Mouse (Mus musculus): Measurements from ENCODE around the gene Inpp4b. TPM values are rescaled to one million over a fixed set of nuclear protein-coding genes. Genes with fewer than 3 reads are reported as not detected.

Gene Inpp4b
- polyA plus RNA-seq, 1 experiment from 2014 or later: 14.1 TPM

DNA sequence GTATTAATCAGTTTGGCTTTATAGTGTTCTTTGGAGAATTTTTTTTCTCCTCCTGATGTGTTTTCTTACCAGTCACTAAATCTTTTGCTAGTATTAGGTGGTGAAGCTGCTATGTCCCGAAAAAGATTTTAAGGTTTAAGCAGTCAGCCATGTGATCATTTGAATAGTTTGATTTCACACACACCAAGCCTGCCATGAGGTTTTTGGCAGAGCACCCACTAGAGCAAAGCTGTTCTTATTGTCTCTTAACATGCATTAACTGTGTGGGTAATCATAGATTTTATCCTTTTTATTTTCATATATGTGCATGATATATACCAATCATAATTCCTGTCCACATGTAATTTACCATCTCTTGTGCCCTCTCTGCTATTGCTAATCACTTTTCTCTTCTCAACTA lies 240.6 kb downstream of the Inpp4b start:
- no peak for ATAC-seq (ENCODE audit: insufficient number of reproducible peaks, insufficient read depth, low FRiP score, low TSS enrichment, low read depth)
- Histone ChIP-seq H3K4me2 (no peak overlapping the region), H3K9me3 (no peaks in the 10 kb centered on the region)

DNA sequence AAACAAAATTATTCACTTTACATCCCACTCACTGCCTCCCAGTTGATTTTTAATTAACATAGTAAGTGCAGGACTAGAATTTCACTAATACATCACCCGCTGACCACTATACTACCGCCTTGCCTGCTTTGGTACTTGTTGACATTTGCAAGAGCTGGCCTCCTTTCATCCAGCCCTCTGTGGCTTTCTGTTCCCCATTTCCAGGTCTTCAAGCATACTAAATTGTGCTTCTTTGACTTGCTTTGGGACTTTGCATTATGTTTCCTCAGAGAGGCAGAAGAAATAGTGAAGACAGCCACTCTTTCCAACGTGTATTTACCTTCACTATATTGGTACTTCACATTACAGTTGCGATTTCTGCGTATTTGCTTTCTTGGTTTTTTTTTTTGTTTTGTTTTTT lies 244.4 kb downstream of the Inpp4b start:
- no peak for ATAC-seq (ENCODE audit: insufficient number of reproducible peaks, insufficient read depth, low FRiP score, low TSS enrichment, low read depth)
- H3K9me3 ChIP-seq: no peaks in the 10 kb centered on the region
- no peak overlapping the region for H3K27ac ChIP-seq
- WGBS: 87% methylated on average over 5 of the region's 5 CpGs
- H3K4me3 ChIP-seq: no peak overlapping the region
- H3K4me2 ChIP-seq: no peak overlapping the region
- no peaks in the 10 kb centered on the region for H3K36me3 ChIP-seq
- H3K9ac ChIP-seq: no peak overlapping the region
- H3K4me1 ChIP-seq: no peaks in the 10 kb centered on the region
- no peaks in the 10 kb centered on the region for H3K27me3 ChIP-seq

More for the DNA sequence above, 240.6 kb downstream of the Inpp4b start:
- 73% methylated on average over 1 of the region's 1 CpGs for whole genome bisulfite sequencing
- H3K9ac ChIP-seq: no peak overlapping the region
- H3K27ac ChIP-seq: no peak overlapping the region
- 0 out of 2 replicates have a peak, but pooled peaks cover 2% of the 10 kb centered on the region for H3K4me1 ChIP-seq
- H3K4me3 ChIP-seq: no peak overlapping the region
- H3K27me3 ChIP-seq: no peaks in the 10 kb centered on the region
- no peaks in the 10 kb centered on the region for H3K36me3 ChIP-seq

DNA sequence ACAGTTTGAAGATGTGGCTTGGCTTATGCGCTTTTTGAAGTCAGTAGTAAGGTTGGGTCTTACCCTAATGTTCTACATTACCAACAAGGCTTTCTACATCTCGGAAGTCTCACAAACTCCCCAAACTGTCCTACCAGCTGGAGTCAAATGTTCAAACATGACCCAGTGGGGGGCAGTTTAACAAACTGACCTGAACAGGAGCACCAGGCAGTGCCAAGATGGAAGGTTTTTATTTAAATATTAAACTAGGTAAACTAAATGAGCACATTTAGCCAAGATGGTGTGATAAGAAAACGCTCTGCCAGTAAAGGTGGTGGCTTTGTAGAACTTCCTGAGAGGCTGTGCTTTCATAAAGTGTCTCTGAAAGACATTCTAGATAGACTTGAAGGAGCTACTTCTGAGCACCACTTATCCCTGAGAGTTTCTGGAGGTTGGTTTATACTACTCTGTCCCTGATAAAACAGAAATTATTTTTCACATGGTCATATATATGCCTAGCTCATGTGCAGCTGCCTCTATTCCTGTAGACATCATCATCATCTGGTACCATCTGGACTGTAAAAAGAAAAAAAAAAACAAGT lies 251.9 kb downstream of the Inpp4b start:
- H3K4me3 ChIP-seq: no peak overlapping the region
- no peaks in the 10 kb centered on the region for H3K27me3 ChIP-seq
- H3K4me2 ChIP-seq: no peak overlapping the region
- ATAC-seq (ENCODE audit: insufficient number of reproducible peaks, insufficient read depth, low FRiP score, low TSS enrichment, low read depth): no peak
- H3K4me1 ChIP-seq: no peaks in the 10 kb centered on the region
- no peaks in the 10 kb centered on the region for H3K36me3 ChIP-seq
- H3K27ac ChIP-seq: no peak overlapping the region
- no peaks in the 10 kb centered on the region for H3K9me3 ChIP-seq
- 89% methylated on average over 3 of the region's 3 CpGs for WGBS
- no peak overlapping the region for H3K9ac ChIP-seq

DNA sequence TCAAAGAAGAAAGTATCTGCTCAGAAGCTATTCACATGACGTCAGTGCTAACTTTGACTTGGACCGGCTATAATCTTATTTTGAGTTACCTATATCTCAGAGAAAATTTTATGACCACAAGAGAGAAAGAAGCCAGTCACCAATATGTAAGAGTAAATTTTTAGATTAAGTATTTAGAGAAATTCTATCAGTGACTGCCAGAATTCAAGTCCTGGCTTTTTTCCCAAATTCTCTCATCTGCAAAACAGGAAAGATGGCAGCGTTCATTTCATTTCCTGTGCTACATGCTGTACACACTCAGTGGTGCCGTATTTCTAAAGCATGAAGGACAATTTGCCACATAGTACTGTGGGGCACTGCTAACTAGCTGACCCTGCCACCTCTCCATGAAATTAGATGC lies 256.9 kb downstream of the Inpp4b start:
- H3K9ac ChIP-seq: no peak overlapping the region
- no peaks in the 10 kb centered on the region for H3K27me3 ChIP-seq
- H3K4me2 ChIP-seq: no peak overlapping the region
- H3K4me1 ChIP-seq: no peaks in the 10 kb centered on the region
- H3K27ac ChIP-seq: no peak overlapping the region
- H3K36me3 ChIP-seq: no peaks in the 10 kb centered on the region
- WGBS: 62% methylated on average over 4 of the region's 4 CpGs
- no peaks in the 10 kb centered on the region for H3K9me3 ChIP-seq
- ATAC-seq (ENCODE audit: insufficient number of reproducible peaks, insufficient read depth, low FRiP score, low TSS enrichment, low read depth): no peak
- no peak overlapping the region for H3K4me3 ChIP-seq

DNA sequence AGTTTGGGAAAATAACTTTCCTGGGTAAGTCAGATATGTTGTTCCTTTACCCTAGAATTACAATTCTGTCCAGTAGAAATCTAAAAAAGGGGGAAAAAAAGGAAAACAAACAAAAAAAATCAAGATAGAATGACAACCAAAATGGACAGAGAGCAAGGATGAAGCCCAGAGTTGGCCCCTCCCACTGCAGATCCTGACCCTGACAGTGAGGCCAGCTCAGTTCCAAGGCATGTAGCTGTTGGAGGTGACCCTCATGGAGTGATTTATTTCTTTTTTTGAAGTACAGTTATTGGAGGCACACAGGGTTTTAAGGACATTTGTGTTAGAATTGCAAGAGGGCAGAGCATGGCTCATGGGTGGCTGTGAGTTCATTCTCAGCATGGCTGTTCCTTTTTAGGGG lies 258.8 kb downstream of the Inpp4b start:
- ATAC-seq (ENCODE audit: insufficient number of reproducible peaks, insufficient read depth, low FRiP score, low TSS enrichment, low read depth): no peak
- Histone ChIP-seq H3K27me3 (no peaks in the 10 kb centered on the region), H3K9ac (no peak overlapping the region), H3K9me3 (no peaks in the 10 kb centered on the region), H3K4me2 (no peak overlapping the region), H3K4me3 (no peak overlapping the region), H3K4me1 (no peaks in the 10 kb centered on the region), H3K36me3 (no peaks in the 10 kb centered on the region), H3K27ac (no peak overlapping the region)

DNA sequence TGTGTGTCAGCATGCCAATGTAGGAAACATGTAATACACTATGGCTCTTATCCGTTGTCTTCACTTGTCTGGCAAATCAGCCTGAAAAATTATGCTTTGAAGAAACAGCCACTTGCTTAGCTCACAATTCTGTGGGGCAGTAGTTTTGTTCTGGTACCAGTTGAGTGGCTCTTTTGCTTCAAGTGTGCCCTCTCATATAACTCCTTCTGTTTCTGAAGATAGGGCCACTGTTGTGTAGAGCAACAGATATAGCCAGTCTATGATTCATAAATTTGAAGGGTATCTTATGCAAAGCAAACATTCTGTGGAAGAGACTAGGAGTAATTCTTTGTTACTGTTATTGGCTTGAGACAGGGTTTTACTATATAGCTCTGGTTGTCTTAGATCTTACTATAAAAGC lies 265.7 kb downstream of the Inpp4b start:
- Histone ChIP-seq H3K9me3 (no peaks in the 10 kb centered on the region), H3K27ac (no peak overlapping the region), H3K4me2 (no peak overlapping the region), H3K9ac (no peak overlapping the region), H3K4me1 (no peaks in the 10 kb centered on the region), H3K36me3 (no peaks in the 10 kb centered on the region), H3K4me3 (no peak overlapping the region), H3K27me3 (no peaks in the 10 kb centered on the region)
- ATAC-seq (ENCODE audit: insufficient number of reproducible peaks, insufficient read depth, low FRiP score, low TSS enrichment, low read depth): no peak
- 94% methylated on average over 1 of the region's 1 CpGs for WGBS

DNA sequence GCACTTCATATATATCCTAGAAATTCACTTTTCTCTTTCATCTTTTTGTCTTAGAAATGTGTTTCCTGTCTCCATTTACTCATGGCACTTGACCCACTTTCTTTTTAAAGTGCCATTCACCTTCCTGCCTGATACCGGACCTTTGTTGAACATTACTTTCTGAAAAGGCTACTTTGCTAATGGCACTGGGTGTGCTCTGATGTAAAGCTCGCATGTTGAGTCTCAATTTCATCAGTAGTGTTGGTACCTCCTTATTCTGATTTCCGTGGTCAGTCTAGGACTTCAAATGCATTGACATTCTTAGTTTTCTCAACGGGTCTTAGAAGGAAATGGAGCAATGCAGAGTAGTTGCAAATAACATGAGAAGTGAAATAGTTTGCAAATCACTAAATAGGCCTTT lies 266.7 kb downstream of the Inpp4b start:
- H3K36me3 ChIP-seq: no peaks in the 10 kb centered on the region
- 79% methylated on average over 4 of the region's 4 CpGs for WGBS

DNA sequence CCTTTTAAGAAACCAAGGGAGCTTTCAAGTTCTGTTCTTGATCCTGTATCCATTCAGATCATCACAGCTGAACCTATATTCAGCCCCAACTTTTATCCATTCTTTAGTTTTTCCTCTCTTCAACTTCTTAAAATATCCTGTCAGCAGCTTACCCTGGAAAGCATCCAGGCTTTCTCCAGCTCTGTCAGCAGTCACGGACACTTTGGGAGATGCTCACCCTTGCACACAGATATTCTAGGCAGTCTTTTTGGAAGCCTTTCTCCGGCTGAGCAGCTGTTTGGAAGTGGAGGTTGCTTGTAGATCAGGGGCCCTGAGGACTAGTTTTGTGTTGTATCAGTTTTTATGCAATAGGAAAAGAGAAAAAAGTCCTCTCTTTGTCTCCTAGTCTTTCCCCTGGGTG lies 270.3 kb downstream of the Inpp4b start:
- ATAC-seq (ENCODE audit: insufficient number of reproducible peaks, insufficient read depth, low FRiP score, low TSS enrichment, low read depth): no peak
- no peak overlapping the region for H3K27ac ChIP-seq
- 66% methylated on average over 2 of the region's 2 CpGs for WGBS
- no peak overlapping the region for H3K4me3 ChIP-seq
- no peaks in the 10 kb centered on the region for H3K36me3 ChIP-seq
- no peaks in the 10 kb centered on the region for H3K9me3 ChIP-seq
- no peaks in the 10 kb centered on the region for H3K4me1 ChIP-seq
- no peaks in the 10 kb centered on the region for H3K27me3 ChIP-seq
- H3K9ac ChIP-seq: no peak overlapping the region
- no peak overlapping the region for H3K4me2 ChIP-seq

More for the DNA sequence above, 266.7 kb downstream of the Inpp4b start:
- H3K27me3 ChIP-seq: no peaks in the 10 kb centered on the region
- no peaks in the 10 kb centered on the region for H3K4me1 ChIP-seq
- H3K9ac ChIP-seq: no peak overlapping the region
- H3K4me2 ChIP-seq: no peak overlapping the region
- no peak overlapping the region for H3K27ac ChIP-seq
- ATAC-seq (ENCODE audit: insufficient number of reproducible peaks, insufficient read depth, low FRiP score, low TSS enrichment, low read depth): no peak
- H3K9me3 ChIP-seq: no peaks in the 10 kb centered on the region
- H3K4me3 ChIP-seq: no peak overlapping the region

DNA sequence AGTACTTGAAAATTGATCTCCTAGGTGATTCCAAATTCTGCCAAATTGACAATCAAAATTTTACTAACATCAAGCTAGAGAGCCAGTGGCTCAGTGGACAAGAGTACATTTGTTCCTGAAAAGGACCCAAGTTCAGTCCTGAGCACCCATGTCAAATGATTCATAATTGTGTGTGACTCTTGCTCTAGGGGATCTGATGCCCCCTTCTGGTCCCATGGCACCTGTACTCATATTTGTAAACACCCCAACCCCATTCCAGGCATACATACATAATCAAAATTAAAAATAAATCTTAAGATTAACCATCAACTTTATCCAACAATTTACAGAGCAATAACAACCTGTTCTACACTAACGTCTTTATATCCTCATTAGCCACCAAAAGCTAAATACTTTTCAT lies 271.8 kb downstream of the Inpp4b start:
- ATAC-seq (ENCODE audit: insufficient number of reproducible peaks, insufficient read depth, low FRiP score, low TSS enrichment, low read depth): no peak
- H3K4me2 ChIP-seq: no peak overlapping the region
- H3K9me3 ChIP-seq: no peaks in the 10 kb centered on the region
- no peak overlapping the region for H3K27ac ChIP-seq
- WGBS: 89% methylated on average over 1 of the region's 1 CpGs
- H3K27me3 ChIP-seq: no peaks in the 10 kb centered on the region
- no peak overlapping the region for H3K4me3 ChIP-seq
- no peaks in the 10 kb centered on the region for H3K36me3 ChIP-seq
- no peaks in the 10 kb centered on the region for H3K4me1 ChIP-seq
- H3K9ac ChIP-seq: no peak overlapping the region

DNA sequence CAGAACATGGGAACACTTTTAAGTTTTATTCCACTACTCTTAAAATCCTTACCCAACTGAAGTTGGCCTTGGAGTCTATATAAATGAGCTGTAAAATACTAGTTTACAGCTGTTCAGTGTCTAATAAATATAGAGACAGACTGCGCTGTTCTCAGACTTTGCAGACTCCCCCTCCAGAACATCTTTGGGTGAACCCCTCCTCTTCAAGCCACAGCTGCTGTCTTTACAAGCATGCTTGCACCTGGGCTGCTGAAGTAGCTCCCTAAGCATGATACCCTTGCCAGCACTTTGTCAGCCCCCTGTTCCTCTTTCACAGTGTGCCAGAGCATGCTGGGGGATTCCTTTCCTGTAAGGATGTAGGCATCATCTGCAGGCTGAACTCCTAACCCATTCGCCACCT lies 272.2 kb downstream of the Inpp4b start:
- H3K4me2 ChIP-seq: no peak overlapping the region
- H3K9ac ChIP-seq: no peak overlapping the region
- no peaks in the 10 kb centered on the region for H3K27me3 ChIP-seq
- H3K27ac ChIP-seq: no peak overlapping the region
- H3K4me3 ChIP-seq: no peak overlapping the region
- ATAC-seq (ENCODE audit: insufficient number of reproducible peaks, insufficient read depth, low FRiP score, low TSS enrichment, low read depth): no peak
- no peaks in the 10 kb centered on the region for H3K36me3 ChIP-seq
- H3K9me3 ChIP-seq: no peaks in the 10 kb centered on the region
- WGBS: 89% methylated on average over 2 of the region's 2 CpGs
- H3K4me1 ChIP-seq: no peaks in the 10 kb centered on the region

DNA sequence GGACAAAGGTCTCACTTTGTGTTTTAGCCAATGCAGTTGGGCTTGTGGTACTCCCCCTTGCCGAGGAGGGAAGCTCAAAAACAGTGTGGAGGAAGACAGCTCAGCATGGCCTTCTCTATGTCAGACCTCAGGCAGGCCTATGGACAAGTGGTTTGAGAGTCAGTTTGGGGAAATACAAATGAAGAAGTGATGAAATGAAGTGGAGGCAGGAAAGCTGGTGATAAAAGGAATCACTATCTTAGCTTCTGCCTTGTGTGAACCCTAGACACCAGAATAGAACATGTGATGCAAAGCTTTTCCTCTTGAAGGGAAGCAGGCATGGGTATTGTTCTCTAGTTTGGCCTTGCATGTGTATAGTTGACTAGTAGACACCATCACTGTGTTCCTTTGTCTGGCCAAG lies 273.2 kb downstream of the Inpp4b start:
- H3K36me3 ChIP-seq: no peaks in the 10 kb centered on the region
- H3K9ac ChIP-seq: no peak overlapping the region
- no peaks in the 10 kb centered on the region for H3K9me3 ChIP-seq
- H3K27me3 ChIP-seq: no peaks in the 10 kb centered on the region
- 88% methylated on average over 1 of the region's 1 CpGs for WGBS
- no peaks in the 10 kb centered on the region for H3K4me1 ChIP-seq
- no peak overlapping the region for H3K27ac ChIP-seq
- no peak overlapping the region for H3K4me2 ChIP-seq
- ATAC-seq (ENCODE audit: insufficient number of reproducible peaks, insufficient read depth, low FRiP score, low TSS enrichment, low read depth): no peak
- no peak overlapping the region for H3K4me3 ChIP-seq

DNA sequence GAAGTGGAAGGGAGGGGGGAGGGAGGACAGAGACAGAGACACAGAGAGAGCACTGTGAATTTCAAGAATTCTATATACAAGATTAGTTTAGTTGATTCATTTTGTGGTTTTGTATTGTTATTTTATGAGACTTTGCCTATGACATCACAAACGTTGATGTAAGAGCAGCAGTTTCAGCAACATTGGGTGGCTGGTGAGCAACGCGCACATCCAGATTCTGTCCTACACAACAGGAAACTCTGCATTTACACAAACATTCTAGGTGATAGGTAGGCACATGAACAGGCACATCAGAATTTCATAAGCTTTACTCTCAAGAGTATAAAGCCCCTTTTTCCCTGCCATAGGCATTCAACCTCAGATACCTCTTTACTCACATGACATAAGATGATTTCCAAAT lies 276.6 kb downstream of the Inpp4b start:
- WGBS: 88% methylated on average over 3 of the region's 3 CpGs
- Histone ChIP-seq H3K4me2 (no peak overlapping the region), H3K9me3 (no peaks in the 10 kb centered on the region), H3K4me1 (no peaks in the 10 kb centered on the region), H3K36me3 (no peaks in the 10 kb centered on the region), H3K4me3 (no peak overlapping the region), H3K27me3 (no peaks in the 10 kb centered on the region), H3K27ac (no peak overlapping the region), H3K9ac (no peak overlapping the region)
- no peak for ATAC-seq (ENCODE audit: insufficient number of reproducible peaks, insufficient read depth, low FRiP score, low TSS enrichment, low read depth)

DNA sequence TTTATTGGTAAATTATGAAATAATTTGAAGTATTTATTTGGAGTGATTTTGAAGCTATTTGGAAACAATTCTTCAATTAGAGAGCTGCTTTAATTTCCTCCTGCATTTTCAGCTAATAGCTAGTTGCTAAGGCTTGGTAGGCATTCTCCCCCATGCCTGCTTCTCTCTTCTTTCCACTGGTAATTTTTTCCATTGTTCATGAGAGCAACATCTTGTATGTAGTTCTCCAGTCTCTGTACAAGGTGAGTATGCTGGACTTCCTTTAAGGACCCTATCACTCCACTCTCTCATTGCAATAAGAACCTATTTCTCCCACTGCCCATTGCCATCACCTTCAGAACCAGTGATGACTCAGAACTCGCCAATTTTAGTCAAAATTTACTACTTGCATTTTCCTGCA lies 292.7 kb downstream of the Inpp4b start:
- no peak overlapping the region for H3K9ac ChIP-seq
- H3K9me3 ChIP-seq: no peaks in the 10 kb centered on the region
- 90% methylated on average over 1 of the region's 1 CpGs for WGBS

More for the DNA sequence above, 292.7 kb downstream of the Inpp4b start:
- Histone ChIP-seq H3K4me3 (no peak overlapping the region), H3K36me3 (no peaks in the 10 kb centered on the region), H3K4me1 (0 out of 2 replicates have a peak, but pooled peaks cover 4% of the 10 kb centered on the region), H3K27me3 (no peaks in the 10 kb centered on the region), H3K27ac (no peak overlapping the region), H3K4me2 (no peak overlapping the region)
- no peak for ATAC-seq (ENCODE audit: insufficient number of reproducible peaks, insufficient read depth, low FRiP score, low TSS enrichment, low read depth)
